Mouse (Mus musculus): ENCODE results near the gene Nelfb.

The Nelfb gene

GRCm38 (mm10) chr2:25196172-25196954 is 14.9 kb downstream of the Nelfb start, which contains the start of gene Tor4a:
Tor4a (minus strand) TSS chr2:25196886.
- peak; percentile 80 for DNase-seq (ENCODE audit: low read depth)

DNA sequence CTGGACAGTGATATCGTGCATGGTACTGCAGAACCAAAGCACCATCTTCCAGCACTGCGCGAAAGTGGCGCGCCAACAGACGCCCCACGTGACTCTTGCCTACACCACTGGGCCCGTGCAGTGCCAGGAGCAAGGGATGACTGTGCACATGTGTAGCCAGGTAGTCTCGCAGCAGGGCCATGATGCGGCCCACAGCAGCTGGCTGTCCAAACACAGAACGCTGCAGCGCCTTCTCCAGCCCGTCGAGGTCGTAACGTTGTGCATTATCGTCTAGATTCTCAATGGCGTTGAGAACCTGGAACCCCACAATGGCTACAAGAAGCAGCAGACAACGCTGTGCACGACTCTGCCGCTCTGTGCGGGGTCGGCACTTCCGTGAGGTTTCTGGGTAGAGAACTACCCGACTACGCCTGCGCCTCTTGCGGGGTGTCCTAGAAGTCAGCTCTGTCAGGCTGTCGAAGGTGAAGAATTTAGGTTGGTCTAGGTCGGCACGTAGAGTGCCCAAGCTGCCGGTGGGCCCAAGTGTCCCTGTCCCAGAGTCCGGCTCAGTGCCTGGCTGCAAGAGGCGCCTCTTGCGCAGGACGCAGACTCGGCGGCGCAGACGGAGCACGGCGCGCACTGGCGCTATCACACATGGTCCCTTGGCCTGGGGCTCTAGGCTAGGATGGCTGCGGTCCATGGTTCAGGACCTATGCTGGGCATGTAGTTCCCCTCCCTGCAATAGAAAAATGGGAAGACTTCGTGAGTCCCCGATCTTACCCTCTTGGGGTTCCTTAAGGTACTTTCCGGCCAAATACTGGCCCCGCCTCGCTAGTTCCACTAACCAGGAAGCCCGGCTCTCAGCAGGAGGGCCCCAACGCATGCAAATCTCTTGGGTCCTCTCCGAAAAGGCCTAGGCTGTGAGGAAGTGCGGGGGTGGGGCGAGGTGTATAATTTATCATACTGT is 15.8 kb downstream of the Nelfb start:
- peak; percentile 73 for DNase-seq (ENCODE audit: low read depth)

DNA sequence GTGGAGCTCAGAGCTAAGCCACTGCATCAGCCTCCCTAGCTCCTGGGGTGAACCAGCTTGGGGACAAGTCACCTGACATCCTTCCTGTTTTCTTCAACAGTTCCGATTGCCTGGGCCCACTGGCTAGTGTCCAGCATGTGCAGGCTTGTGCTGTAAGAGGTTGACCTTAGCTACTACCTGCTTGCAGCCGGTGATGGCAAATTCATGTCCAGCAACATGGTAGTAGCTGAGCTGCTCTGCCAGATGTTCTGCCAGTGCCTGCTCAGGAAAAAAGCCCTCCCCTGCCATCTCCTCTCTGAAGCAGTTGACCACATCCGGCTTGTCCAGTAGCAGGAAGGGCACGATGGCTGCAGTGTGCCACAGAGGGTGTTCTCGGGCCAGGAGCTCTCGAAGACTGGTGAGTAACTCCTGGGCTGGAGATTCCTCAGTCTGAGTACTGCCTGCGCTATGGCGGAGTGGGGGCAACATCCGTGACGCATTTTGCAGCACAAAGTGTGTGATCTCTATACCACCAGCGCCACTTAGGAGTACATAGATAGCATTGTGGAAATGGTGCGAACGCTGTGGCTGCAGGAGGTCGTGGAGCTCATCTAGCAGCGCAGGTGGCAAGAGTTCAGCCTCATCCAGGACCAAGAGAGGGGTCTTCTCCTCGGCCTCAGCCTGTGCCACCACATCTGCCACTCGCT is 16.7 kb downstream of the Nelfb start:
- DNase-seq (ENCODE audit: low read depth) = peak; percentile 57

DNA sequence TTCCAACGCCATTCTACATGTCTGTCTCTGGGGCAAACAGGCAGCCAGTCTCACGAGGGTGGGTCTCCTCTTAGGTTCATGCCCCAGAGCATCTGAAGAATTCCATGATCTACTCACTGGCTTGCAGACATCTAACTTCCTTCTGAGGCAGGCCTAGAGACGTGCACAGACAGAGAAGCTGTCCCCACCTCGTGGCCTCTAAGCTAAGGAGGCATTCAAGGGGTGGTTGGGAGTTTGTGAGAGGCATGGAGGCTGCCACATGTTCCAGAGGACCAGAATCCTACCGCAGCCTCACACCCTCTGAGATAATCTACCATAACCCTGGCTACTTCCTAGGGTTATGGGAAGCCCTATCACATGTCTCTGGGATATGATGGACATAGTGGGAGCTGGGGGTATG is 17.3 kb downstream of the Nelfb start:
- DNase-seq (ENCODE audit: low read depth) = no peak

GRCm38 (mm10) chr2:25193330-25193770 is 17.9 kb downstream of the Nelfb start:
- DNase-seq (ENCODE audit: low read depth) = peak; percentile 92

DNA sequence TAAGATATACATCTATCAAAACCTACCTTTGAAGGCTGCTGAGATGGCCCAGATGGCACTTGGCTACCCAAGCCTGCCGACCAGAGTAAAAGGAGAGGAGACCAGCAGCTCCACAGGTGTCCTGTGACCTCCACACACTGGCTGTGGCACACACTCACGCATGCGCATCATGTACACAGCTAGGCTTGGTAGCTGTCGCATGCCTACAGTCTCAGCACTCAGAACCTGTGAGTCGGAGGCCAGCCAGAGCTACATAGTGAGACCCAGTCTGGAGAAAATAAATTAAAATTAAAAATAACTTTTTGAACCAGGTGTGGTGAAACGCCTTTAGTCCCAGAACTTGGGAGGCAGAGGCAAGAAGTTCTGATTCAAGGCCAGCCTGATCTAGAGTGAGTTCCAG is 23.4 kb downstream of the Nelfb start:
- DNase-seq (ENCODE audit: low read depth) = no peak

DNA sequence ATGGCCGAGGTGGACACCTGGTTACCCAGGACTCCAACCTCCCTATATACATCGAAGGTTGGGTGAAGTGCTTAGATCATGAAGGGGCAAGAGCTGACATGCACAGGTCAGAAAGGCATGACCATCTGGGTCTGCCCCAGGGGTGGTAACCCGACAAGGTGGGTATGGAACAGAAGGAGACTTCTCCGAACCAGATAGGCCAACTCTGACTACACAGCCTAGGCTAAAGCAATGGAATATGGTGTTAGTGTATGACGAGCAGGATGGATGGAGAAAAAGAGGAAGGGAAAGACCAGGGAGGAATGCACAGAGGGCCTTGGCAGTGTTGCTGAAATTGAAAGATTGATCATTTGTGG is 24.7 kb downstream of the Nelfb start:
- DNase-seq (ENCODE audit: low read depth) = no peak

GRCm38 (mm10) chr2:25185625-25186574 is 25.4 kb downstream of the Nelfb start:
- peak; percentile 66 for DNase-seq (ENCODE audit: low read depth)

GRCm38 (mm10) chr2:25184496-25184895 is 26.8 kb downstream of the Nelfb start:
- DNase-seq (ENCODE audit: low read depth) = no peak

- DNase-seq (ENCODE audit: low read depth) = peak; percentile 59
Observed at GRCm38 (mm10) chr2:25183336-25183735, 28.0 kb downstream of the Nelfb start.

DNA sequence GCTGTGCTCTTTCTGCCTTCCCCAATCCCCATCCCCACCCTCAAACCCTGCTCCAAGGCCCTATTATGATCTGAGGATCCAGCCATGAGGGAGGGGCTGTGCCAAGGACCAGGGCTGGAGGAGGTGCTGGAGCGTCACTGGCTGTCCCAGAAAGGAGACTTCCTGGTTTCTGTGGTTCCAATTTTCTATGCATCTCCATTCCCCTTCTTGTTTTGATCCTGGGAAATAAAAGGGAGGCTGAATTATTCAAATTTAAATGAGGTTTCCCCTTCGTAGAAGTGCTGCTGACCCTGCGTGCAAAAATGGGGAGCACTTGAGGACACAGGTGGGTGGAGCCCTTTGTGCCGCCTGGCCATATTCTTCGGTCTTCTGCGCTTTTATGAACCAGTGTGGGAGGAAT is 28.6 kb downstream of the Nelfb start:
- no peak for DNase-seq (ENCODE audit: low read depth)

- DNase-seq (ENCODE audit: low read depth) = no peak
Observed at GRCm38 (mm10) chr2:25181891-25182397, 29.3 kb downstream of the Nelfb start.

GRCm38 (mm10) chr2:25180973-25181890 is 30.1 kb downstream of the Nelfb start:
- peak; percentile 81 for DNase-seq (ENCODE audit: low read depth)

DNA sequence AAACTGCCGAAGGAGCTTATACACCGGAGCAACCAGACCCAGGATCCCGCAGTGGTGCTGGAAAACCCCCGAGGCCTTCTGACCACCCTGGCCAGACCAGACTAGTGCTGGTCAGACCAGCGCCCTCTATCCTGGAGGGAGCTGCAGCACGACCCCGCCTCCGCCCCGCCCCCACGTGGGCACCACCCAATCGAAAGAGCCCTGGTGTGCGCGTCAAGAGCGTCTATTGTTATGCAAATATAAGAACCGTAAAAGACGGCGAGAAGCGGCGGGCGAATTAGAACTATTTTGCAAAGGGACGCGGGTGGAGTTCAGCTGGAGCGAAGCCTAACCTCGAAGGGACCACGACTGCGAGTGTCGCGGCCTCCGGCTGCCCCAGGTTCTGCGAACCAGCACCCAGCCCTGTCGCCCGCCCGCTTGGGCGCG is 30.8 kb downstream of the Nelfb start, which contains the start of gene Nrarp:
TSS of gene Nrarp (plus strand) at position 281 of the 426 bp plus-strand sequence.
- DNase-seq (ENCODE audit: low read depth) = peak; percentile 88

GRCm38 (mm10) chr2:25179566-25180217 is 31.6 kb downstream of the Nelfb start:
- DNase-seq (ENCODE audit: low read depth) = no peak

- DNase-seq (ENCODE audit: low read depth) = no peak
Observed at GRCm38 (mm10) chr2:25178285-25178972, 32.9 kb downstream of the Nelfb start.

DNA sequence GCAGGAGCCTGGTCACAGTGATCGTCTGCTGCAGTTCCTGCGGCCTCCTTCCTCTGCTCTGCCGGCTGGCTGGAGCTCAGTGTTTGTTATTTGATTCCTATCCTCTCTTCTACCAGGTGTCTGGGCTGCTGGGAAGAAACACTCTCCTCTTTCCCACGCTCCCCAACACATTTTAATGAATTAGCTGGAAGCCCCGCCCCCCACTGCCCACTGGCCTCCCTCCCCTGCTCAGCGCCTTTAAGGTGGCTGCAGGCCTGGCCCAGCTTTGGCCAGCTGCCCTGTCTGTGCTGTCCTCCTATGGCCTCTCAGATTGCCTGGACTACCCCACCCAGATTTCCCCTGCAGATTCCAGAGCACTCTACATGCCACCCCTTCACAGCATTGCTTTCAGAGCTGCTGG is 33.6 kb downstream of the Nelfb start:
- DNase-seq (ENCODE audit: low read depth) = no peak

- DNase-seq (ENCODE audit: low read depth) = no peak
Observed at GRCm38 (mm10) chr2:25177076-25177475, 34.2 kb downstream of the Nelfb start.

- DNase-seq (ENCODE audit: low read depth) = no peak
Observed at GRCm38 (mm10) chr2:25176573-25176972, 34.7 kb downstream of the Nelfb start.
